Mouse (Mus musculus): ENCODE measurements around the gene Cyp4x1. TPM values are rescaled to one million over a fixed set of nuclear protein-coding genes. Genes with fewer than 3 reads are reported as not detected.
A peak's percentile ranks its signal among the peaks of the same experiment; 100 is the strongest.

Cyp4x1 gene
- polyA plus RNA-seq, 1 experiment from 2014 or later: 0.03 TPM

DNA sequence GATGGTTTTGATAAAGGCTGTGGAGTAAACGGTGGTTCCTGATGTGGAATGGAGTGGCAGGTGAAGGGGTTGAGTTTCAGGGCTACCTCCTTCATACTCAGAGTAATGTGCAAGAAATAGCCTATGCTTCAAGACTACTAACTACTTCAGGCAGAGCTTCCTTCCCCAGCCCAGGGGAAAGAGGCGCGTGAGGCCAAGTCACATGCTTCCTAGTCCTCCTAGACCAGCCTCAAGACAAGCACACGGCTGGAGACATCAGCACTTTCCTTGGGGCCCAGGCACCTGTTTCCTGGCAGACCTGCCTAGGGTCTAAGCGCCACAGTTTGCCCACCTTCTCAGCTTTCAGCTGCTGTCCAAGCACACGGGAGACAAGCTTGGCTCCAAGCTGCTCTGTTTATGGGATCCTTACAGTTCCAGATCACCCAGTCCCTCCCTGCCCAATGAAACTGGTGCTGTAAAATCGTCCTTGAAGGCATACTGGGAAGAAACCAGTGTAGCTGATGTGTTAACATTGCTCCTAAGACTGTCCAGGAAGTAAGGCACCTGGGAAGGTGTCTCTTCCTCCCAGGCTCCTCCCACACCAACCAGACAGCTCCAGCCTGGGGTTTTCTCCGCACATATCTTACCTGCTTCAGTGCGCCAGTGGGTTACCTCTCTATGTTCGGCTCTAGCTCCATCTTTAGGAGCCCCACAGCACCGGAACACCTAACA, 37.5 kb downstream of the Cyp4x1 start:
- Histone ChIP-seq H3K4me1 (ENCODE audit: control insufficient read depth, insufficient read depth, low read length) (peaks cover 3% of the 10 kb centered on the region; the same call in 1 of the 2 replicates), H3K4me2 (ENCODE audit: low read depth, severe bottlenecking) (peak overlapping the region; percentile 69; the same call in 1 of the 2 replicates), H3K27ac (replicated peaks; ENCODE audit: low read depth, low read length) (no peak overlapping the region), H3K27me3 (ENCODE audit: control insufficient read depth, insufficient read depth, low read length) (peaks cover 28% of the 10 kb centered on the region), H3K4me3 (ENCODE audit: low read depth, low read length) (peak overlapping the region; percentile 29; the same call in 1 of the 2 replicates), H3K36me3 (ENCODE audit: control insufficient read depth, insufficient read depth, low read length) (no peaks in the 10 kb centered on the region), H3K9ac (ENCODE audit: low read length) (no peak overlapping the region), H3K9me3 (ENCODE audit: control insufficient read depth, low read length) (no peaks in the 10 kb centered on the region)
- WGBS: 10% methylated on average over 11 of the region's 11 CpGs
- ATAC-seq (ENCODE audit: insufficient number of reproducible peaks, low FRiP score, low TSS enrichment, low read depth) (peak; percentile 19; the same call in 1 of the 2 replicates), DNase-seq (ENCODE audit: low spot score) (no peak)

DNA sequence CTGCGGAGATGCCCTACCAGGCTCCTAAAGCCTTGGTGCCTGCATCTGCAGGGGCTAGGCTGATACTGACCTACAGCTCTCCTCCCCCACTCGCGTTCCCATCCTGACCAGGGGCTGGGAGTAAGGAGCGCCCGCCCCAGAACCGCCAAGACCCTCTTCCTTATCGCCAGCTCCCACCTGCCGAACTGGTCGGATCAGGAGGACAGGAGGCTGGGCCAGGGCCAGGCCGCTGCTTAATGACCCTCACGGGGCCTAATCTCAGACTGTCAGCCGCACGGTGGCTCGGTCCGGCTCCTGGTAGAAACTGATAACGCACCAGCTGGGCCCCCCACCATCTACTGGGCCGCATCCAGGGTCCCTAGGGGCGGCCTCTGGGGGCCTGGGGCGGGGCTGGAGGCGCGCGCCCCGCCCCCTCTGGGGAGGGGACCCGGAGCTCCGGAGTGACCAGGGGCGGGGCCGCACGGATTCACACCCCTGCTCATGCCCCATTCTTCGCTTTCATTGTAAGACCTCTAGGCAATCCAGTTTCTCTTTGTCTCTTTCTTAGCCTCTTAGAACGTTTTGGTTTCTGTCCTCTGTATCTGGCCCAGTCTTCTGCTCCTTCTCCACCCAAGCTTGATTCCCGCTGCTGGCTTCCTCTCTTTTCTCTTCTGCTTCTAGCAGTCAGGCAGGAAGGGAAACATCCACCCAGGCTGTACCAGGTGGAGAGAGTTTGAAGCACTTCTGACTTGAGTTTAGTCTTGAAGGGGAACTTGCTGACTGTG, 38.2 kb downstream of the Cyp4x1 start:
- Histone ChIP-seq H3K4me1 (ENCODE audit: control insufficient read depth, insufficient read depth, low read length) (peaks cover 3% of the 10 kb centered on the region; the same call in 1 of the 2 replicates), H3K36me3 (ENCODE audit: control insufficient read depth, insufficient read depth, low read length) (no peaks in the 10 kb centered on the region), H3K4me2 (ENCODE audit: low read depth, severe bottlenecking) (peak overlapping the region; percentile 69), H3K27ac (replicated peaks; ENCODE audit: low read depth, low read length) (no peak overlapping the region), H3K9me3 (ENCODE audit: control insufficient read depth, low read length) (no peaks in the 10 kb centered on the region), H3K4me3 (ENCODE audit: low read depth, low read length) (peak overlapping the region; percentile 29), H3K9ac (ENCODE audit: low read length) (no peak overlapping the region), H3K27me3 (ENCODE audit: control insufficient read depth, insufficient read depth, low read length) (peaks cover 28% of the 10 kb centered on the region)
- ATAC-seq (ENCODE audit: insufficient number of reproducible peaks, low FRiP score, low TSS enrichment, low read depth) (peak; percentile 35; the same call in 1 of the 2 replicates), DNase-seq (ENCODE audit: low spot score) (peak; percentile 41)
- under 1% methylated on average over 29 of the region's 31 CpGs for WGBS

DNA sequence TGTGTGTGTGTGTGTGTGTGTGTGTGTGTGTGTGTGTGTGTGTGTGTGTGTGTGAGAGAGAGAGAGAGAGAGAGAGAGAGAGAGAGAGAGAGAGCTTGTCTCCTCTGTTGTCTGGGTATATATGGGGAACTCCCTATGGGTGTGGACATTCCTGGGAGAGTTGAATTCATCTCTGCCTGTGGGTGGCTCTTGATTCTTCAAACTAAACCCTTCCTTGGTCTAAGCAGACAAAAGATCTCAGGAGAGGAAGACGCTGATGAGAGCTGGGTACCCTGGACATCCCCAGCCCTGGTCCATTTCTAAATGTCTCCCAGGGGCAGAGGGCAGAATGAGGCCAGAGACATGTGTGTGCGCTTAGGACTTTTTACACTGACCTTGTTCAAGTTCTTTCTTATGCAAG, 40.0 kb downstream of the Cyp4x1 start:
- no peak for DNase-seq (ENCODE audit: low spot score)

GRCm38 (mm10) chr4:115093331-115093864, 40.7 kb downstream of the Cyp4x1 start:
- ATAC-seq (ENCODE audit: insufficient number of reproducible peaks, low FRiP score, low TSS enrichment, low read depth) (no peak), DNase-seq (ENCODE audit: low spot score) (no peak)
- 92% methylated on average over 4 of the region's 4 CpGs for WGBS
- Histone ChIP-seq H3K9ac (ENCODE audit: low read length) (no peak overlapping the region), H3K4me3 (ENCODE audit: low read depth, low read length) (no peak overlapping the region), H3K27me3 (ENCODE audit: control insufficient read depth, insufficient read depth, low read length) (peaks cover 32% of the 10 kb centered on the region), H3K27ac (replicated peaks; ENCODE audit: low read depth, low read length) (no peak overlapping the region), H3K4me1 (ENCODE audit: control insufficient read depth, insufficient read depth, low read length) (peaks cover 3% of the 10 kb centered on the region; the same call in 1 of the 2 replicates), H3K36me3 (ENCODE audit: control insufficient read depth, insufficient read depth, low read length) (no peaks in the 10 kb centered on the region), H3K9me3 (ENCODE audit: control insufficient read depth, low read length) (no peaks in the 10 kb centered on the region), H3K4me2 (ENCODE audit: low read depth, severe bottlenecking) (no peak overlapping the region)

More for the DNA sequence above, 40.0 kb downstream of the Cyp4x1 start:
- no peak overlapping the region for H3K27ac ChIP-seq (replicated peaks; ENCODE audit: low read depth, low read length)
- no peak overlapping the region for H3K4me2 ChIP-seq (ENCODE audit: low read depth, severe bottlenecking)
- peaks cover 3% of the 10 kb centered on the region; the same call in 1 of the 2 replicates for H3K4me1 ChIP-seq (ENCODE audit: control insufficient read depth, insufficient read depth, low read length)
- no peak for ATAC-seq (ENCODE audit: insufficient number of reproducible peaks, low FRiP score, low TSS enrichment, low read depth)
- peaks cover 28% of the 10 kb centered on the region for H3K27me3 ChIP-seq (ENCODE audit: control insufficient read depth, insufficient read depth, low read length)
- WGBS: 81% methylated on average over 2 of the region's 2 CpGs
- H3K9ac ChIP-seq (ENCODE audit: low read length): no peak overlapping the region
- H3K36me3 ChIP-seq (ENCODE audit: control insufficient read depth, insufficient read depth, low read length): no peaks in the 10 kb centered on the region
- H3K9me3 ChIP-seq (ENCODE audit: control insufficient read depth, low read length): no peaks in the 10 kb centered on the region
- H3K4me3 ChIP-seq (ENCODE audit: low read depth, low read length): no peak overlapping the region

DNA sequence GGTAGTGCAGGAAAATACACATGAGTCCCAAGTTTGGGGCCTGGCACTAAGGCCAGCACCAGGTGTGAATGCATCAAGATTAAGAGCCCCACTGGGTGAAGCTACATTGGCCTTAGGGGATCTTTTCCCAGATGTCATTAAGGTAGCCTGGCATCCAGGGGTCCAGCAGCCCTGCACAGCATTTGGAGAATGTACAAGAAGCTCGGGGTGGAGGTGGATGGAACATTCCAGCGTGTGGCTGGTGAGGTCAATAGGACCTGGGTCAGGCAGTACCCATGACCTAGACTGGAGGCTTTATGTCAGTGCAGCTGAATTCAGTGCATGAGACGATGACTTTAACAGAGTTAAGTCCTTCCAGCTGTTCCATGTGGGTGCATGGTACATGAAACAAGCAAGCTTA, 42.3 kb downstream of the Cyp4x1 start:
- no peaks in the 10 kb centered on the region for H3K36me3 ChIP-seq (ENCODE audit: control insufficient read depth, insufficient read depth, low read length)
- no peaks in the 10 kb centered on the region for H3K9me3 ChIP-seq (ENCODE audit: control insufficient read depth, low read length)
- ATAC-seq (ENCODE audit: insufficient number of reproducible peaks, low FRiP score, low TSS enrichment, low read depth): no peak
- no peak overlapping the region for H3K27ac ChIP-seq (replicated peaks; ENCODE audit: low read depth, low read length)
- H3K4me3 ChIP-seq (ENCODE audit: low read depth, low read length): no peak overlapping the region
- no peak overlapping the region for H3K9ac ChIP-seq (ENCODE audit: low read length)
- 77% methylated on average over 3 of the region's 3 CpGs for WGBS
- no peak for DNase-seq (ENCODE audit: low spot score)
- H3K4me1 ChIP-seq (ENCODE audit: control insufficient read depth, insufficient read depth, low read length): peaks cover under 1% of the 10 kb centered on the region; the same call in 1 of the 2 replicates
- no peak overlapping the region for H3K4me2 ChIP-seq (ENCODE audit: low read depth, severe bottlenecking)
- H3K27me3 ChIP-seq (ENCODE audit: control insufficient read depth, insufficient read depth, low read length): peaks cover 37% of the 10 kb centered on the region

- WGBS: 59% methylated on average over 2 of the region's 2 CpGs
Measured at GRCm38 (mm10) chr4:115090592-115090991, 43.5 kb downstream of the Cyp4x1 start.

DNA sequence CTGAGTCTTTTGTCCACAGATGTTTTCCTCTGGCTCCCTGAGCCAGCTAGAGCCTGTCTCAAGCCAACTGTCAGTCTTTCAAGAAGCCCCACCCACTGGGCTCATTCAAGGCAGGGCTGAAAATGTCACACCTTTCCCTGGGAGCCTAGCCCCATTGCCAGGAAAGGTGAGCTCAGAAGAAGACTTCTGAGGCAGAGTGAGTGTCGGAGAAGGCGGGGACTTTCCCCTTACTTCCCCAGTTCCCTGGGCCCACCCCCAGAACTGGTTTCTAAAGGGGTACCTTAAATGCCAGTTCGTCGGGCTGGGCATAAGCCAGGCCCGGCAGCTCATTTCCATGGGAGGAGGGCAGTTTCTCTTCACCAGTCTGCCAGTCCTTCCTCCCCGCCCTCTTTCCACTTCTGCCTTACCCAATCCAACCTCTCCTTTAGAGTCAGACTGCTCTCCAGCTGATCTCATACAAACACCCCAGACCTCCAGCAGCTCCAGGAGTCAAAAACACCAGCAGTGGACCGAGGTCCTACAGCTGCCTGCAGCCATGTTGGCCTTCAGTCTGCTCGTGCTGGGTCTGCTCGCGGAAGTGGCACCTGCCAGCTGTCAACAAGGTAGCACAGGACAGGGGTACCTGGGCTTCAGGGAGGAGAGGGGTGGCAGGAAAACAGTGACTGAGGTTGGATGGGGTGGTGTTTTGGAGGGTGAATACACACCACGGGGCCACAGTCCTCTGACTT, 45.3 kb downstream of the Cyp4x1 start, which contains the start of gene Pdzk1ip1:
Gene Pdzk1ip1, plus strand, starts transcription at position 98 of the 728 bp plus-strand sequence.
- Histone ChIP-seq H3K27me3 (ENCODE audit: control insufficient read depth, insufficient read depth, low read length) (peaks cover 12% of the 10 kb centered on the region; the same call in 1 of the 2 replicates), H3K36me3 (ENCODE audit: control insufficient read depth, insufficient read depth, low read length) (no peaks in the 10 kb centered on the region), H3K9ac (ENCODE audit: low read length) (no peak within 1 kb of the TSS), H3K4me1 (ENCODE audit: control insufficient read depth, insufficient read depth, low read length) (no peaks in the 10 kb centered on the region), H3K4me2 (ENCODE audit: low read depth, severe bottlenecking) (no peak within 1 kb of the TSS), H3K4me3 (ENCODE audit: low read depth, low read length) (no peak within 1 kb of the TSS), H3K27ac (replicated peaks; ENCODE audit: low read depth, low read length) (no peak within 1 kb of the TSS), H3K9me3 (ENCODE audit: control insufficient read depth, low read length) (no peaks in the 10 kb centered on the region)
- WGBS: 15% methylated on average over 11 of the region's 11 CpGs
- ATAC-seq (ENCODE audit: insufficient number of reproducible peaks, low FRiP score, low TSS enrichment, low read depth) (no peak), DNase-seq (ENCODE audit: low spot score) (no peak)

More at GRCm38 (mm10) chr4:115090592-115090991, 43.5 kb downstream of the Cyp4x1 start:
- ATAC-seq (ENCODE audit: insufficient number of reproducible peaks, low FRiP score, low TSS enrichment, low read depth) (no peak), DNase-seq (ENCODE audit: low spot score) (no peak)
- Histone ChIP-seq H3K9ac (ENCODE audit: low read length) (no peak overlapping the region), H3K27me3 (ENCODE audit: control insufficient read depth, insufficient read depth, low read length) (peaks cover 25% of the 10 kb centered on the region), H3K36me3 (ENCODE audit: control insufficient read depth, insufficient read depth, low read length) (no peaks in the 10 kb centered on the region), H3K4me2 (ENCODE audit: low read depth, severe bottlenecking) (no peak overlapping the region), H3K4me3 (ENCODE audit: low read depth, low read length) (no peak overlapping the region), H3K9me3 (ENCODE audit: control insufficient read depth, low read length) (no peaks in the 10 kb centered on the region), H3K4me1 (ENCODE audit: control insufficient read depth, insufficient read depth, low read length) (no peaks in the 10 kb centered on the region), H3K27ac (replicated peaks; ENCODE audit: low read depth, low read length) (no peak overlapping the region)
